Mouse (Mus musculus) left cerebral cortex, postnatal 14 days (tissue): ENCODE data around the gene 3830403N18Rik. TPM values are rescaled to one million over a fixed set of nuclear protein-coding genes. Genes with fewer than 3 reads are reported as not detected.
"Not testable (repeated sequence)": the region's sequence is repeated elsewhere in the genome, so short reads cannot be mapped to it uniquely, and the experiment has no call there.

ENCODE experiments used
- DNase-seq, 2 experiments: peaks; one replicate each; pipeline ENCODE4 v3.0.0; 2021 to 2022; ENCODE audit warnings: low spot score in 2 of 2, mixed read lengths in 1 of 2
- intact Hi-C: fragments of 180-260 bp; cut with DNase I; formaldehyde crosslinking; loops from one replicate; pipeline ENCODE4 v1.15.1; 2025
- long read RNA-seq, 2 experiments: library from polyadenylated mRNA; stranded (forward); transcript quantifications; one replicate each; pipeline ENCODE4 v2.0.0; 2021
- total RNA-seq, 2 experiments: library from RNA; stranded (reverse); gene quantifications; 2 replicates each; pipeline ENCODE4 v1.2.3; 2021

The 3830403N18Rik gene
- not detected for total RNA-seq
- long read RNA-seq, experiment 1, result 0 reads
- long read RNA-seq, experiment 2, result 0 reads

- DNase-seq, intact Hi-C loops: not testable (repeated sequence)
Observed at GRCm38 (mm10) chrX:56136336-56136909, at the start of gene 3830403N18Rik. TSS of gene 3830403N18Rik (plus strand) at chrX:56136572.

GRCm38 (mm10) chrX:56151396-56151795, 15.0 kb downstream of the 3830403N18Rik start:
- DNase-seq, result no peak
- intact Hi-C loops, result no loop called here

GRCm38 (mm10) chrX:56186449-56186848, 50.1 kb downstream of the 3830403N18Rik start:
- intact Hi-C loops, DNase-seq: not testable (repeated sequence)

Other genes with a start within 250 kb of the 3830403N18Rik start
- not detected for gene Gm773, start 76.3 kb downstream of the 3830403N18Rik start, total RNA-seq
- 1 to 10 TPM; 2.9 to 3.6 TPM for gene Zfp449, start 209.8 kb downstream of the 3830403N18Rik start, total RNA-seq
- 10 to 100 TPM; 31.6 to 33.0 TPM for gene Smim10l2a, start 238.0 kb downstream of the 3830403N18Rik start, total RNA-seq